Mouse (Mus musculus) liver, adult (tissue): ENCODE results near the gene Gspt1.

Experiments used
- GATA4 ChIP-seq: IDR thresholded peaks from 2 replicates; pipeline ENCODE4 v1.6.1; 2014; ENCODE audit warnings: mild to moderate bottlenecking, low read length; ENCODE audit not compliant: insufficient replicate concordance

Gene Gspt1

GRCm38 (mm10) chr16:11242401-11242800 is 11.7 kb downstream of the Gspt1 start:
- TF ChIP-seq GATA4: no peak

DNA sequence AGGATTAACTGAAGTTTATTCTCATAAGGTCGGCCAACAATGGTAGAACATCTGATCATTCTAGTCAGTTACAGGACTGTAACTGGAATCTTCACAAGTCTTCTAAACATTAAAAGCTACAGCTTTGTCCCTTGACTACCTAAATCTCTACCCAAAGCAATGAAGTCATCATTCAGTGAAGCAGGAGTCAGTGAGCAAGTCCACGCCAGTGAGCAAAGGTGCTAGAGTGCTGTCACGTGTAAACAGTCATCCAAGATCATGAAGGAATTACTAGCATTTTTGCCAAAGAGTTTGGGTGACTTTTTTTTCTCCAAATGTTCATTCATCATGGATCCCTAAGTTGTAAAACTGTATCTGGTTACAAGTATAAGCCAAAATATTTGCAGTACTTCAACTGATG is 36.3 kb downstream of the Gspt1 start:
- no peak for TF ChIP-seq GATA4

DNA sequence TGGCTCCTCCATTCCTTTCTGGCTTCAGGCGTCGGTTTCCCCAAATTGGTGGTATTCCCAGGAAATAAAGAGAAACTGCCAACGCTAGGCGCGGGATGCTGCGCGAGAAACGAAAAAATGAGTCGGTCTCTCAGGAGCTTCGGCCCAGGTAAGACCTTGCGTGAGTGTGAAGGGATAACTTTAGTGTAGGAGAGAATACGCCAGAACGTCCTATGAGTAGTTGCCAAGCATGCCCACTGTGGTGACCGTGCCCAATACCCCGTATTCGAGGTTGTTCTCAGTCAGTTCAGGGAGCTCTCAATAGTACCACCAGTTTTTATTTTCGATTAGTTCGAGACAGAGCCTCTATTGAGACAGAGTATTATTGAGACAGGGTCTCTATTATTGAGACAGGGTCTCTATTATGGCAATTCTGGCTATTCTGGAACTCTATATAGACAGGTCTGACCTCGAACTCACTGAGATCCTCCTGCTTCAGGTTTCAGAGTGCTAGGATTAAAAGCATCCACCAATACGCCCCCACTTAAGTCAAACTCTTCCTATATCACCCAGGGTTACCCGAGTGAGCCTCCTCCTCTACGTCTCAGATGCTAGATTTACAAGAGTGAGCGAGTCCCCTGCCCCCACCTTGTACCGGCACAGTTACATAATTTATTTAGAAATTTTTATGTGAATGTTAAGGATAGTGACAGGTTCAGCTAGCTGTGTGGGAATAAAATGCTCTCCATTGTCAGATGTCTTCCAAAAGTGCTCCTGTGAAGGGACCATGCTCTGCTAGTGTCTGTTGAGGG is 50.3 kb downstream of the Gspt1 start:
- TF ChIP-seq GATA4: no peak

- no peak for TF ChIP-seq GATA4
These were observed 51.3 kb downstream of the Gspt1 start, which contains the start of gene Rsl1d1 for GRCm38 (mm10) chr16:11202571-11203554. Rsl1d1 (minus strand) TSS chr16:11203331.

- no peak for TF ChIP-seq GATA4
These were observed 52.3 kb downstream of the Gspt1 start for GRCm38 (mm10) chr16:11201740-11202394.

DNA sequence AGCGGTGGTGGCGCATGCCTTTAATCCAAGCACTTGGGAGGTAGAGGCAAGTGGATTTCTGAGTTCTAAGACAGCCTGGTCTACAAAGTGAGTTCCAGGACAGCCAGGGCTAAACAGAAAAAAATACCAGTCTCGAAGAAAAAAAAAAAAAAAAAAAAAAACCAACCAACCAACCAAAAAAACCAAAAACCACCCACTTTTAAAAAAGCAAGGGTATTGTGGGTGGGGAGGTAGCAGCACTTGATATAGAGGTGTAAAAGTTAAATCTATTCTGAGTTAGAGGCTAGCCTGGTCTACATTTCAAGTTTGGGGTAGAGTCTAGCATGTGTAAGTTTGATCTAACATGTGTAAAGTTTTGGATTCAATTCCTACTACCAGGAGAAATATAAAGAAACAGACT is 53.9 kb downstream of the Gspt1 start:
- TF ChIP-seq GATA4: no peak

- no peak for TF ChIP-seq GATA4
These were observed 55.7 kb downstream of the Gspt1 start for GRCm38 (mm10) chr16:11198467-11198866.

DNA sequence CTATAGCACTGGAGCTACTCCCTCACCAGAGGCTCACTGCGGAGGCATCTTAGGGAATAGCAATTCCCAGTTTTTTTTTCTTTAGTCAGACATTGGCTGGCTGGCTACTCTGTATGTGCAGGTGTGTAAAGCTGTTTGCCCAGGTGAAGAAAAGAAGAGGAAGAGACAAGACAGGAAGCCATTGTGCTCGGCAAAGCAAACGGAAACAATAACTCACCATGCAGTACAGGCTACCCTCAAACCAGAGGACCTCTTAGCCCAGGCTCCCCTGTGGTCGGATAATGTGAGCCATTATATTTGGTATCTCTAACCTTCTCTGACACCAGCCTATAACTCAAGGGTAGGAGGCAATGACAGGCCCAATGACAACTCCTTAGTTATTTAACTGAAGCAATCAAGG is 57.1 kb downstream of the Gspt1 start:
- TF ChIP-seq GATA4: no peak

- TF ChIP-seq GATA4: no peak
These were observed 60.9 kb downstream of the Gspt1 start for GRCm38 (mm10) chr16:11193231-11193630.

DNA sequence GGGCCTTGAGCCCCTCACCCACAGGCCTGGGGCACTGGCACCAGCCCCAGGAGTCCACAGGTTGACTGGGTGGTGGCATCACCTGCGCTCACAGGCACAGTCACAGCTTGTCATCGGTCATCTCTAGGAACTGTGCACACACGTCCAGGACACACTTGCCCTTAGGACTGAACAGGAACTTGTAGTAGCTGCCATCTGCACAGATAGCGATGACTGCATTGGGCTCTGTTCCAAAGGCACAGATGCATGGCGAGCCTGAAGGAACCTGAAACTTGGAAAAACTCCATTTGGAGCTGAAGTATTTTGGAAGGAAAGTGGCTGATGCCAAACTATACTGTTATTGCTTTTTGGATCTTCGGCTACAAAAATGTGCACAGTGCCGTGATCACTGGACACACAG is 64.0 kb downstream of the Gspt1 start:
- TF ChIP-seq GATA4: no peak

DNA sequence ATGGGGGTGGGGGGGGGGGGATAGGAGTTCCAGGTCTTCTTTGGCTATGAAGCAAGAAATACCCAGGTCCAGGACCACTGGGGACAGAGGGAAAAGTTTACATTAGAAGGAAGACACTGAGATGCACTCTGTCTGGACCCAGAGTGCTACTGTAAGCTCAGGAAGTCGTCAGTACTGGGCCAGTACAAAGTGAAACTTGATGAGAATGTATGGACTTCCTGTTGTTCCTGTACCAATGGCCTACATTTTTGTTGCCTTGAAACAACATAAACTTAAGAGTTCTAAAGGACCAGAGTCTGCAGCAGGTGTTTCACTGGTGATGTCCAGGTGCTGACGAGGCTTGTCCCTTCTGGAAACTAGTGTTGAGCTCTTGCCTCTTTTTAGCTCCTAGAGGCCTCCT is 76.7 kb downstream of the Gspt1 start:
- no peak for TF ChIP-seq GATA4

- TF ChIP-seq GATA4: no peak
These were observed 77.3 kb downstream of the Gspt1 start for GRCm38 (mm10) chr16:11176884-11177244.

DNA sequence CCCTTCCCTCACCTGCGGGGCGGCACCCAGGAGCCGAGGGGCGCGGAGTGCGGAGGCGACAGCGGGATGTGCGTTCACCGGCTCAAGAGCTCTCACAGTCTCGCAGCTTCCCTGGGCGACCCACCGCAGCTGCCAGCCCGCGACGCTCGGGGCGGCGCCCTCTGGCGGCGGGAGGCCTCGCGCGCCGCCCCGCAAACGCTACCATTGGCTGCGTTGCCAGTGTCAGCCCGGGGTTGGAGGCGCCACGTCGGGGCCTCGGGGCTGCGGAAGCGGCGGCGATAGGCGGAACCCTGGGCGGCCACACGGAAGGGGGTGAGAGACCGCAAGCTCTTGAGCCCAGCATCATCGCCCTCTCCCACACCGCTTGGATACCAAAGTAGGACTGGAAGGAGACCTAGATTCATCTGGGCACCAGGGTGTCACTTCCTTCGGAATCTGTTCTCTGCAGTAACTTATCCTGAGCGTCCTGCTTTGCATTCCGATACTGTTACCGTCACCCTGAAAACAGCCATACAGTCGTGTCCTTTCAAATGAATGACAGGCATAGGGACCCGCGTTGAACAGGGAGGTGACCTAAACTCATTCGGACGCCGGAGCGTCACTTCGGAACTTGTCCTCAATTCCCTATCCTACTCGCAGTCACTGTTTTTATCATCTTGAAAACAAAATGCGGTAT is 77.8 kb downstream of the Gspt1 start, which contains the start of gene Zc3h7a:
Gene Zc3h7a (minus strand): TSS at position 186 of the 676 bp plus-strand sequence.
- peak; percentile 36; the same call in 1 of the 2 replicates for TF ChIP-seq GATA4

- no peak for TF ChIP-seq GATA4
These were observed 78.5 kb downstream of the Gspt1 start for GRCm38 (mm10) chr16:11175489-11176207.
